Mouse (Mus musculus) testis, adult 2 months (tissue): ENCODE results near the gene Slc22a12.

ENCODE experiments used
- CTCF ChIP-seq: fragments of 200-500 bp; IDR thresholded peaks from 2 replicates; pipeline ENCODE4 v1.5.1; 2012; ENCODE audit warnings: low read depth, mild to moderate bottlenecking, inconsistent platforms, low read length, moderate library complexity; ENCODE audit not compliant: control insufficient read depth, insufficient read depth, insufficient replicate concordance
- POLR2A ChIP-seq: fragments of 200-500 bp; IDR thresholded peaks from 2 replicates; pipeline ENCODE4 v1.6.1; 2012; ENCODE audit warnings: low read depth, mild to moderate bottlenecking, inconsistent platforms, low read length, moderate library complexity; ENCODE audit not compliant: control insufficient read depth

DNA sequence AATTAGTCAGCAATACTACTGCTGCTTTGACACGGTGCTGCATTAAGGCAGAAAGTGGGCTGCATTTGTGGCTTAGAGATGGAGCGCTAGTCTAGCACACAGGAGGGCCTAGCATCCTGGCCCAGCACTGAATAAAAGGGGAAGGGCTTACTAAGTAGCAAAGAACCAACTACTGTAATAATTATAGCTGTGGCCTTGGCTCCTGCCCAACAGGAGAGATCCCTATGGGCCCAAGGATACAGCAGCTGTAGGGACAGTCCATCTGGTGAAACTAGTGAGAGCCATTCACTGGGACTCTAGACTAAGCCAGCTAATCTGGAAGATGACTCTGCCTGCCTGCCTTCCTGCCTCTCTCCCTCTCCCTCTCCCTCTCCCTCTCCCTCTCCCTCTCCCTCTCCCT is 23.6 kb upstream of the Slc22a12 start:
- no peak for TF ChIP-seq POLR2A
- no peak for TF ChIP-seq CTCF
